Mouse (Mus musculus) erythroblast, embryonic 14.5 days (primary cell): Measurements from ENCODE around the gene Slc43a2.

ENCODE experiments used
- GATA1 ChIP-seq: IDR thresholded peaks from 2 replicates; pipeline ENCODE4 v1.6.1; 2012; ENCODE audit warnings: low read length, inconsistent platforms, mixed read lengths
- TAL1 ChIP-seq: IDR thresholded peaks from 3 replicates; pipeline ENCODE4 v1.6.1; 2012; ENCODE audit warnings: low read length, inconsistent platforms, mixed read lengths

GRCm38 (mm10) chr11:75529771-75530170 is 1.7 kb upstream of the Slc43a2 start:
- TF ChIP-seq GATA1 (no peak), TAL1 (no peak)
